Mouse (Mus musculus): ENCODE measurements around the gene Cdk14. TPM values are rescaled to one million over a fixed set of nuclear protein-coding genes. Genes with fewer than 3 reads are reported as not detected.

Gene Cdk14
- polyA plus RNA-seq, 1 experiment: 2.9 TPM

DNA sequence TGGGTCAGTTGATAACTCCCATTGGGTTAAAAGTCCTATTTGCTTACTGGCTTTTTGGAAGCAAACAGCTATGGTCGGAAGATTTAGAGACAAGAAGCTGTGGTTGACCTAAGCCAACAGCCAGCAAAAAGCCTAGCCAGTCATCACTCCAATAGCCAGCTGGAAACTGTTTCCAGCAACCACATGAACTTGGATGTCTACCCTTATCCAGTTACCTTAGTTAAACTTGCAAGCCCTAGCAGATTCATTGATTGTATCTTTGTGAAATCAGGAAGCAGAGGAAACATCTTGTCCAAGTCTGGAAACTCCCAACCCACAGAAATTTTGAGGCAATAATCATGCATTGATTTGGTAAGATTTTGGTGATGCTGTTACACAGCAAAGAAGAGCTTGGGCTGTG is 458.5 kb downstream of the Cdk14 start:
- WGBS: 95% methylated on average over 1 of the region's 1 CpGs
- Histone ChIP-seq H3K4me1 (ENCODE audit: control insufficient read depth, insufficient read depth, insufficient read length) (no peaks in the 10 kb centered on the region), H3K4me3 (ENCODE audit: extremely low read depth, insufficient read depth, insufficient read length) (no peak overlapping the region), H3K27ac (ENCODE audit: insufficient read depth, low read length) (no peak overlapping the region), H3K36me3 (ENCODE audit: control insufficient read depth, insufficient read depth, low read length) (no peaks in the 10 kb centered on the region), H3K27me3 (ENCODE audit: control insufficient read depth, insufficient read depth, low read length) (no peaks in the 10 kb centered on the region)
- no peak for DNase-seq (ENCODE audit: low read depth in 1 of 2, low spot score in 2 of 2)
- TF ChIP-seq POLR2A (IDR thresholded peaks at IDR 0.05; ENCODE audit: low read depth, low read length): no peak

DNA sequence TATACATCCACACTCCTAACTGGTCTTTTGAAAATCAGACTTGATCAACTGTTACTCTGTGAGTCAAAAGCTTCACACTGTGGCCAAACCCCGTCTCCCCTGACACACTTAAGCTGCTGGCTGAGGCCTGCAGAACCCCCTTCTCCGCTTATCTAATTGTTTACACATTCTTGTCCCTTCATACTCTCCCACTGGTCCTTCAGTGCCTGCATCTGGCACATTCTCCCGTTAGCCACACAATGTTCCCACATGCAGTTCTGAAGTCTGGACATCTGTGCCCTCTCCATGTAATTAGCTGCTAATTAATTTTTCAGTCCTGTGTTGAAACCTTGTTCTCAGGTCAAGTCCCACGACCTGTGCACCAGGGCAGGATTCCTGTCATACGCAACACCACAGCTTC is 460.7 kb downstream of the Cdk14 start:
- Histone ChIP-seq H3K4me3 (ENCODE audit: extremely low read depth, insufficient read depth, insufficient read length) (no peak overlapping the region), H3K4me1 (ENCODE audit: control insufficient read depth, insufficient read depth, insufficient read length) (no peaks in the 10 kb centered on the region), H3K27ac (ENCODE audit: insufficient read depth, low read length) (no peak overlapping the region), H3K36me3 (ENCODE audit: control insufficient read depth, insufficient read depth, low read length) (no peaks in the 10 kb centered on the region), H3K27me3 (ENCODE audit: control insufficient read depth, insufficient read depth, low read length) (no peaks in the 10 kb centered on the region)
- WGBS: 80% methylated on average over 5 of the region's 5 CpGs
- no peak for DNase-seq (ENCODE audit: low read depth in 1 of 2, low spot score in 2 of 2)
- TF ChIP-seq CTCF (IDR thresholded peaks at IDR 0.05; ENCODE audit: extremely low read depth, insufficient read depth, insufficient read length, insufficient replicate concordance): no peak
- TF ChIP-seq POLR2A (IDR thresholded peaks at IDR 0.05; ENCODE audit: low read depth, low read length): no peak

DNA sequence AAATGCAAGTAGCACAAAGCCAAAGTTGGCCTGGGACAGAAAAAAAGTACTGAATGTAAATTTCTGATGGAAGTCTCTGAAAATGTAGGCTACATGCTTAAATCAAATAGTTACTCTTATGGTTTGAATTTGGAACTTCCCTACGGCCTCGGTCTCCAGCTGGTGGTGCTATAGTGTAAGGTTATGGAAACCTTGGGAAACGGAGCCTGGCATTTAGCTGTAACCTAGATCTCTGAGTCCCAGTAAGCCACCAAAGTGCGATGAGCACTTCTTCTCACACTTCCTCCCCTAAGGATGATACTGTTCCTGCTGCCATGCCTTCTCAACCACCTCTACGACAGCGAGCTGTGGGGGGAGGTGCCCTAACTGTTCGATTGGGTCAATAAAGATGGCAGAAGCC is 464.1 kb downstream of the Cdk14 start:
- H3K36me3 ChIP-seq (ENCODE audit: control insufficient read depth, insufficient read depth, low read length): no peaks in the 10 kb centered on the region
- DNase-seq (ENCODE audit: low read depth in 1 of 2, low spot score in 2 of 2): no peak
- no peak overlapping the region for H3K27ac ChIP-seq (ENCODE audit: insufficient read depth, low read length)
- TF ChIP-seq POLR2A (IDR thresholded peaks at IDR 0.05; ENCODE audit: low read depth, low read length) (no peak), CTCF (IDR thresholded peaks at IDR 0.05; ENCODE audit: extremely low read depth, insufficient read depth, insufficient read length, insufficient replicate concordance) (no peak)
- H3K4me1 ChIP-seq (ENCODE audit: control insufficient read depth, insufficient read depth, insufficient read length): no peaks in the 10 kb centered on the region
- H3K4me3 ChIP-seq (ENCODE audit: extremely low read depth, insufficient read depth, insufficient read length): no peak overlapping the region
- 84% methylated on average over 7 of the region's 7 CpGs for WGBS
- no peaks in the 10 kb centered on the region; the same call in 1 of the 2 replicates for H3K27me3 ChIP-seq (ENCODE audit: control insufficient read depth, insufficient read depth, low read length)

DNA sequence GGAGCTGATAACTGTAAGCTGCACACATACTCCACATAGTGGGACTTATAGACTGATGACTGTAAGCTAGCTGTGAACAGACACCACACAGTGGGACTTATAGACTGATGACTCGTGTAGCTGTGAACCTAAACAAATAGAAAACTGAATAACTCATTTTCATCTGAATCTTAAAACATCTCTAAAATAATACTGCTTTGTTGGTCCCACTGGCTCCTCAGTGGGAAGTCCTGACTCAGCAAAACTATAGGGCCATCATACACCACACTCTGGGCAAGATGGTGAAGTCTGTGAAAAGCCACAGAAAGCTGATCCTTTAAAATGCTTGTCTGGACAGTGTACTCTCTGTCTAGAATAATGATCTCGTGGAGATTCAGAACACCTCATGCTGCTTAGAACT is 464.7 kb downstream of the Cdk14 start:
- Histone ChIP-seq H3K27me3 (ENCODE audit: control insufficient read depth, insufficient read depth, low read length) (no peaks in the 10 kb centered on the region; the same call in 1 of the 2 replicates), H3K4me3 (ENCODE audit: extremely low read depth, insufficient read depth, insufficient read length) (no peak overlapping the region), H3K27ac (ENCODE audit: insufficient read depth, low read length) (no peak overlapping the region), H3K4me1 (ENCODE audit: control insufficient read depth, insufficient read depth, insufficient read length) (no peaks in the 10 kb centered on the region), H3K36me3 (ENCODE audit: control insufficient read depth, insufficient read depth, low read length) (no peaks in the 10 kb centered on the region)
- no peak for DNase-seq (ENCODE audit: low read depth in 1 of 2, low spot score in 2 of 2)
- WGBS: 80% methylated on average over 2 of the region's 2 CpGs
- TF ChIP-seq CTCF (IDR thresholded peaks at IDR 0.05; ENCODE audit: extremely low read depth, insufficient read depth, insufficient read length, insufficient replicate concordance) (no peak), POLR2A (IDR thresholded peaks at IDR 0.05; ENCODE audit: low read depth, low read length) (no peak)

DNA sequence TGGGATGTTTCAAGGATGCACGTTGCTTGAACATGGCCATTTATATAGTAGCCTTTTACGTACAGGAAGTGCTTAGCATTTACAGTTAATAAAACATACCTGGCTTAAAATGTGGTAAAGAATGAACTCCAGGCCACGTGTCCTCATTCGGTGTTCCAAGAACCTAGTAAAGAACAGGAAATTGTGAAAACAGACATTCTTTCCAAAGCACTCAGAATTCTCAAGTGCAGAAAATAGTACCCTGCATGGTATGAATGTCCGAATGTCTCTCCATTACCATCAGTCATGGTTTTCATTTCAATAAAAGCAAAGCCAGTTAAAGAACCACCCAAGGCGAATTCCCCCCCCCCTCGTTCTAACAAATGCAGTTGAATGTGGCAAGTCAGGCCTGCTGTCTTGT is 470.7 kb downstream of the Cdk14 start:
- DNase-seq (ENCODE audit: low read depth in 1 of 2, low spot score in 2 of 2): no peak
- TF ChIP-seq CTCF (IDR thresholded peaks at IDR 0.05; ENCODE audit: extremely low read depth, insufficient read depth, insufficient read length, insufficient replicate concordance): no peak
- Histone ChIP-seq H3K36me3 (ENCODE audit: control insufficient read depth, insufficient read depth, low read length) (no peaks in the 10 kb centered on the region), H3K27me3 (ENCODE audit: control insufficient read depth, insufficient read depth, low read length) (no peaks in the 10 kb centered on the region; the same call in 1 of the 2 replicates), H3K4me3 (ENCODE audit: extremely low read depth, insufficient read depth, insufficient read length) (no peak overlapping the region), H3K27ac (ENCODE audit: insufficient read depth, low read length) (peak overlapping the region; percentile 12; the same call in 1 of the 2 replicates), H3K4me1 (ENCODE audit: control insufficient read depth, insufficient read depth, insufficient read length) (no peaks in the 10 kb centered on the region)
- 77% methylated on average over 7 of the region's 7 CpGs for WGBS

DNA sequence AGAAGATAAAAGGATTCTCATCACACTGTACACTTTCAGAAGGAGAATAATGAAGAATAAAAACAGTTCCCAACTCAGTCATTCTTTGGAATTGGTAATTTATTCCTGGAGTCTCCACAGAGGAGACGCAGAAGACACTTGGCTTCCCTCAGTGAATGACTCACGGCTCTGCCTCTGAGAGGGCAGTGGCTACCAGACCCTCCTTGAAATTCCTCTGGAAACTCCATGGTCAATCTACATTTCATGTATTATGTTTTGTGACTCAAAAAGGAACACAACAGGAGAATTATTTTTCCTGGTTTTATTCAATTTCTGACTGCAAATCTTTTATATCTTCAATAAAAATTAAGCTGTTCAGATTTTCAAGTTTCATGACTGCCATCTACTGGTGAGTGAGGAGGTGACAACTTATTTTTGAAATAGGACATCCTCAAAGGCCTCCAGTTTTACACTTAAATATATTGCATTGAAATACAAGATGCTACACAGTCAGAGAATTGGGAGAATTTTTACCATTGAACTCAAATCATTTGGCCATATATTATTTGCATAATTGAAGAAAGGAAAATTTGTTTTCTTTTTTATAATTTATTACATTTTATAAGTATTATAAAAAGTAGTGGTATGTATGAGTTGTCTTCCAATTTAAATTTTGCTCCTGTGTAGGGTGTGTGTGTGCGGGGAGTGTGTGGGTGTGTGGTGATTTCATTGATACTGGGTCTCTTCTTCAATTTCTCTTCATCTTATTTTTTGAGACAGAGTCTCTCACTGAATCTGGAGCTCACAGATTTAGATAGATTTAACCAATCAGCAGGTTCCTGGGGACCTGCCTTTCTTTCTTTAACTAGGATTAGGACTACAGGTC is 471.8 kb downstream of the Cdk14 start:
- TF ChIP-seq POLR2A (IDR thresholded peaks at IDR 0.05; ENCODE audit: low read depth, low read length) (no peak), CTCF (IDR thresholded peaks at IDR 0.05; ENCODE audit: extremely low read depth, insufficient read depth, insufficient read length, insufficient replicate concordance) (no peak)
- Histone ChIP-seq H3K4me3 (ENCODE audit: extremely low read depth, insufficient read depth, insufficient read length) (no peak overlapping the region), H3K36me3 (ENCODE audit: control insufficient read depth, insufficient read depth, low read length) (no peaks in the 10 kb centered on the region), H3K27me3 (ENCODE audit: control insufficient read depth, insufficient read depth, low read length) (no peaks in the 10 kb centered on the region; the same call in 1 of the 2 replicates), H3K27ac (ENCODE audit: insufficient read depth, low read length) (no peak overlapping the region), H3K4me1 (ENCODE audit: control insufficient read depth, insufficient read depth, insufficient read length) (no peaks in the 10 kb centered on the region)
- DNase-seq (ENCODE audit: low read depth in 1 of 2, low spot score in 2 of 2): no peak
- 79% methylated on average over 3 of the region's 3 CpGs for WGBS

DNA sequence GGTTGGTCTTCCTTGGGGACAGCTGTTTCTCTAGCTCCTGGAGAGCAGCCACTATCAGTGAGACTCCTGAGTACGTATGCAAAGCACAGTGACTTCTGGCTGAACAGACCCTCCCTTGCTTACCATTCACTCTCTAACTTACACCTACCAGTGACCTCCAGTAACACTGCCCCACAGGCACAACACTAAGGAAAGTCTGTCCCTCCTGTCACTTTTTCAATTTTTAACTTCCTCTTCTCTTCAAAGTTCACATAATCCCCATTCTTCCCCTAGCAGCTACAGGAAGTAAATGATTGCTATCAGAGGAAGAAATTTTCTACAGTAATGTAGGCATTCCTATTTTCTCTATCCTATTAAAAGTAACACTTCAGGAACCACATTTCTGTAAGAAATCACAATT is 485.0 kb downstream of the Cdk14 start:
- Histone ChIP-seq H3K36me3 (ENCODE audit: control insufficient read depth, insufficient read depth, low read length) (no peaks in the 10 kb centered on the region), H3K27ac (ENCODE audit: insufficient read depth, low read length) (0 out of 2 replicates have a peak overlapping the region, but pooled peaks have one; percentile 24), H3K4me3 (ENCODE audit: extremely low read depth, insufficient read depth, insufficient read length) (no peak overlapping the region), H3K27me3 (ENCODE audit: control insufficient read depth, insufficient read depth, low read length) (no peaks in the 10 kb centered on the region), H3K4me1 (ENCODE audit: control insufficient read depth, insufficient read depth, insufficient read length) (no peaks in the 10 kb centered on the region)
- DNase-seq (ENCODE audit: low read depth in 1 of 2, low spot score in 2 of 2): no peak
- WGBS: 40% methylated on average over 1 of the region's 1 CpGs
- TF ChIP-seq CTCF (IDR thresholded peaks at IDR 0.05; ENCODE audit: extremely low read depth, insufficient read depth, insufficient read length, insufficient replicate concordance) (no peak), POLR2A (IDR thresholded peaks at IDR 0.05; ENCODE audit: low read depth, low read length) (no peak)

Data from spleen, adult 2 months (tissue).